Mouse (Mus musculus) stomach, embryonic 15.5 days (tissue): Measurements from ENCODE around the gene Bbc3. TPM values are rescaled to one million over a fixed set of nuclear protein-coding genes. Genes with fewer than 3 reads are reported as not detected.
"Not testable (repeated sequence)": the region's sequence is repeated elsewhere in the genome, so short reads cannot be mapped to it uniquely, and the experiment has no call there.

Source experiments
- ATAC-seq: fragments of 200-750 bp; cut with Nextera tagmentation; 2 replicates; pipeline ENCODE4 v1.8.0; 2017; ENCODE audit warnings: low read depth, moderate number of reproducible peaks, moderate TSS enrichment; ENCODE audit not compliant: insufficient read depth, low FRiP score
- H3K27ac ChIP-seq: fragments of 300-500 bp; sonication (generic); 2 replicates; pipeline ENCODE4 v1.5.1; 2015; ENCODE audit warnings: mild to moderate bottlenecking, inconsistent platforms
- H3K27me3 ChIP-seq: fragments of 300-500 bp; sonication (generic); replicated peaks from 2 replicates; pipeline ENCODE4 v1.6.1; 2015; ENCODE audit warnings: inconsistent platforms
- H3K36me3 ChIP-seq: fragments of 300-500 bp; sonication (generic); 2 replicates; pipeline ENCODE4 v1.6.1; 2015; ENCODE audit warnings: inconsistent platforms
- H3K4me1 ChIP-seq: fragments of 300-500 bp; sonication (generic); 2 replicates; pipeline ENCODE4 v1.6.1; 2015; ENCODE audit warnings: inconsistent platforms
- H3K4me2 ChIP-seq: fragments of 300-500 bp; sonication (generic); 2 replicates; pipeline ENCODE4 v1.6.1; 2015; ENCODE audit warnings: mild to moderate bottlenecking, inconsistent platforms
- H3K4me3 ChIP-seq: fragments of 300-500 bp; sonication (generic); replicated peaks from 2 replicates; pipeline ENCODE4 v1.5.1; 2015; ENCODE audit warnings: inconsistent platforms
- H3K9ac ChIP-seq: fragments of 300-500 bp; sonication (generic); 2 replicates; pipeline ENCODE4 v1.6.1; 2015; ENCODE audit warnings: inconsistent platforms
- H3K9me3 ChIP-seq: fragments of 300-500 bp; sonication (generic); 2 replicates; pipeline ENCODE4 v1.6.1; 2016; ENCODE audit warnings: inconsistent platforms
- WGBS: fragments of 180-500 bp; shearing (Covaris S2); methylation state at CpG from one replicate; pipeline ENCODE4 v1.1.7; 2015; 5-methylcytosine and 5-hydroxymethylcytosine counted together
- polyA plus RNA-seq: library from polyadenylated mRNA; unstranded; fragments of >200 nt; fragmentation: Nextera tagmentation; extraction: Ambion mirVana; gene quantifications from 2 replicates; pipeline ENCODE4 v1.2.1, GENCODE M21; 2015

The Bbc3 gene
- polyA plus RNA-seq, 1 experiment from 2014 or later, result 6.7 TPM

- WGBS, result 1% methylated on average over 41 of the region's 41 CpGs
- H3K27me3 ChIP-seq, result no peaks in the 10 kb centered on the region
- peak overlapping the region; percentile 41; the same call in 1 of the 2 replicates for H3K9ac ChIP-seq
- H3K4me3 ChIP-seq, result peak overlapping the region; percentile 59
- peak overlapping the region; percentile 97 for H3K4me2 ChIP-seq
- H3K4me1 ChIP-seq, result peaks cover 25% of the 10 kb centered on the region
- H3K27ac ChIP-seq, result peak overlapping the region; percentile 94
- no peaks in the 10 kb centered on the region for H3K9me3 ChIP-seq
- ATAC-seq, result peak; percentile 67
- no peaks in the 10 kb centered on the region for H3K36me3 ChIP-seq
Measured at GRCm38 (mm10) chr7:16295321-16295900, 12.8 kb upstream of the Bbc3 start.

- peak; percentile 12; the same call in 1 of the 2 replicates for ATAC-seq
- no peak overlapping the region for H3K4me3 ChIP-seq
Measured at GRCm38 (mm10) chr7:16296146-16296545, 12.0 kb upstream of the Bbc3 start.

GRCm38 (mm10) chr7:16296766-16297390, 11.3 kb upstream of the Bbc3 start:
- WGBS, result under 1% methylated on average over 22 of the region's 22 CpGs
- Histone ChIP-seq H3K4me1 (peaks cover 25% of the 10 kb centered on the region), H3K9ac (no peak overlapping the region; the same call in 1 of the 2 replicates), H3K27ac (peak overlapping the region; percentile 94), H3K36me3 (no peaks in the 10 kb centered on the region), H3K27me3 (no peaks in the 10 kb centered on the region), H3K9me3 (no peaks in the 10 kb centered on the region), H3K4me2 (peak overlapping the region; percentile 74), H3K4me3 (peak overlapping the region; percentile 37)
- peak; percentile 14; the same call in 1 of the 2 replicates for ATAC-seq

More at GRCm38 (mm10) chr7:16296146-16296545, 12.0 kb upstream of the Bbc3 start:
- no peaks in the 10 kb centered on the region for H3K9me3 ChIP-seq
- no peak overlapping the region for H3K9ac ChIP-seq
- peaks cover 25% of the 10 kb centered on the region for H3K4me1 ChIP-seq
- WGBS, result 29% methylated on average over 2 of the region's 2 CpGs
- no peaks in the 10 kb centered on the region for H3K27me3 ChIP-seq
- peak overlapping the region; percentile 94 for H3K27ac ChIP-seq
- H3K4me2 ChIP-seq, result peak overlapping the region; percentile 74; the same call in 1 of the 2 replicates
- H3K36me3 ChIP-seq, result no peaks in the 10 kb centered on the region

GRCm38 (mm10) chr7:16297616-16298015, 10.6 kb upstream of the Bbc3 start:
- Histone ChIP-seq H3K4me3 (no peak overlapping the region), H3K27ac (peak overlapping the region; percentile 94; the same call in 1 of the 2 replicates), H3K9me3 (no peaks in the 10 kb centered on the region), H3K4me1 (peaks cover 25% of the 10 kb centered on the region), H3K9ac (no peak overlapping the region), H3K36me3 (no peaks in the 10 kb centered on the region), H3K27me3 (no peaks in the 10 kb centered on the region), H3K4me2 (no peak overlapping the region)
- ATAC-seq, result no peak
- WGBS, result 64% methylated on average over 2 of the region's 2 CpGs

- H3K27me3 ChIP-seq, result no peaks in the 10 kb centered on the region
- H3K36me3 ChIP-seq, result no peaks in the 10 kb centered on the region
- peak overlapping the region; percentile 89; the same call in 1 of the 2 replicates for H3K4me2 ChIP-seq
- H3K9me3 ChIP-seq, result no peaks in the 10 kb centered on the region
- peak overlapping the region; percentile 3; the same call in 1 of the 2 replicates for H3K27ac ChIP-seq
- 82% methylated on average over 5 of the region's 5 CpGs for WGBS
- H3K4me1 ChIP-seq, result peaks cover 25% of the 10 kb centered on the region
- ATAC-seq, result no peak
- no peak overlapping the region for H3K9ac ChIP-seq
- no peak overlapping the region for H3K4me3 ChIP-seq
Measured at GRCm38 (mm10) chr7:16298927-16299326, 9.3 kb upstream of the Bbc3 start.

- H3K4me1 ChIP-seq, result peaks cover 24% of the 10 kb centered on the region
- H3K9me3 ChIP-seq, result no peaks in the 10 kb centered on the region
- peak overlapping the region; percentile 89 for H3K4me2 ChIP-seq
- ATAC-seq, result peak; percentile 44
- no peaks in the 10 kb centered on the region for H3K27me3 ChIP-seq
- H3K4me3 ChIP-seq, result peak overlapping the region; percentile 46
- under 1% methylated on average over 52 of the region's 52 CpGs for WGBS
- H3K9ac ChIP-seq, result peak overlapping the region; percentile 12; the same call in 1 of the 2 replicates
- no peaks in the 10 kb centered on the region for H3K36me3 ChIP-seq
- peak overlapping the region; percentile 3; the same call in 1 of the 2 replicates for H3K27ac ChIP-seq
Measured at GRCm38 (mm10) chr7:16299419-16300035, 8.7 kb upstream of the Bbc3 start.

- H3K9me3 ChIP-seq, H3K9ac ChIP-seq, H3K36me3 ChIP-seq, H3K4me3 ChIP-seq, H3K27ac ChIP-seq, H3K27me3 ChIP-seq, ATAC-seq, H3K4me2 ChIP-seq: not testable (repeated sequence)
- H3K4me1 ChIP-seq, result peaks cover 37% of the 10 kb centered on the region
- WGBS, result 70% methylated on average over 6 of the region's 6 CpGs
Measured at GRCm38 (mm10) chr7:16307141-16307540, 1.1 kb upstream of the Bbc3 start.

- no peak for ATAC-seq
- Histone ChIP-seq H3K4me1 (peaks cover 52% of the 10 kb centered on the region), H3K9ac (peak overlapping the region; percentile 22; the same call in 1 of the 2 replicates), H3K4me3 (peak overlapping the region; percentile 74), H3K9me3 (no peaks in the 10 kb centered on the region), H3K27ac (peak overlapping the region; percentile 78), H3K36me3 (no peaks in the 10 kb centered on the region), H3K27me3 (no peaks in the 10 kb centered on the region), H3K4me2 (peak overlapping the region; percentile 99)
- WGBS, result 33% methylated on average over 16 of the region's 16 CpGs
Measured at GRCm38 (mm10) chr7:16308555-16309317, 543 bp downstream of the Bbc3 start.

GRCm38 (mm10) chr7:16309318-16310019, 1.3 kb downstream of the Bbc3 start:
- Histone ChIP-seq H3K4me2 (peak overlapping the region; percentile 99), H3K36me3 (no peaks in the 10 kb centered on the region), H3K27me3 (no peaks in the 10 kb centered on the region), H3K27ac (peak overlapping the region; percentile 78), H3K4me1 (peaks cover 57% of the 10 kb centered on the region), H3K9ac (peak overlapping the region; percentile 22; the same call in 1 of the 2 replicates), H3K9me3 (no peaks in the 10 kb centered on the region), H3K4me3 (peak overlapping the region; percentile 74)
- WGBS, result under 1% methylated on average over 55 of the region's 61 CpGs
- peak; percentile 33 for ATAC-seq

- H3K27ac ChIP-seq, result peak overlapping the region; percentile 78
- H3K9ac ChIP-seq, result peak overlapping the region; percentile 22; the same call in 1 of the 2 replicates
- peaks cover 58% of the 10 kb centered on the region for H3K4me1 ChIP-seq
- no peaks in the 10 kb centered on the region for H3K27me3 ChIP-seq
- peak; percentile 8; the same call in 1 of the 2 replicates for ATAC-seq
- WGBS, result 0% methylated on average over 34 of the region's 56 CpGs
- H3K4me3 ChIP-seq, result peak overlapping the region; percentile 74
- no peaks in the 10 kb centered on the region for H3K9me3 ChIP-seq
- H3K36me3 ChIP-seq, result no peaks in the 10 kb centered on the region
- peak overlapping the region; percentile 99 for H3K4me2 ChIP-seq
Measured at GRCm38 (mm10) chr7:16310020-16310520, 1.9 kb downstream of the Bbc3 start.
